Mouse (Mus musculus) thymus, adult 2 months (tissue): ENCODE data around the gene Ftsj1. TPM values are rescaled to one million over a fixed set of nuclear protein-coding genes. Genes with fewer than 3 reads are reported as not detected.

Source experiments
- DNase-seq: peaks from one replicate; pipeline ENCODE4 v3.0.0; 2021
- H3K27ac ChIP-seq: fragments of 200-500 bp; 2 replicates; pipeline ENCODE4 v1.5.1; 2012; ENCODE audit warnings: low read length, control low read depth; ENCODE audit not compliant: control insufficient read depth, insufficient read depth
- H3K27me3 ChIP-seq: fragments of 200-500 bp; 2 replicates; pipeline ENCODE4 v1.6.1; 2012; ENCODE audit warnings: mild to moderate bottlenecking, low read length, moderate library complexity, mixed read lengths; ENCODE audit not compliant: control insufficient read depth, insufficient read depth
- H3K36me3 ChIP-seq: fragments of 200-500 bp; 2 replicates; pipeline ENCODE4 v1.6.1; 2012; ENCODE audit warnings: mild to moderate bottlenecking, low read length, moderate library complexity; ENCODE audit not compliant: control insufficient read depth, insufficient read depth
- H3K4me1 ChIP-seq: fragments of 200-500 bp; replicated peaks from 2 replicates; pipeline ENCODE4 v1.6.1; 2012; ENCODE audit warnings: low read length; ENCODE audit not compliant: control insufficient read depth, insufficient read depth
- H3K4me3 ChIP-seq: fragments of 200-500 bp; 2 replicates; pipeline ENCODE4 v1.5.1; 2012; ENCODE audit warnings: mild to moderate bottlenecking, low read length, control low read depth, moderate library complexity; ENCODE audit not compliant: control insufficient read depth, insufficient read depth
- CTCF ChIP-seq: fragments of 200-500 bp; IDR thresholded peaks from 2 replicates; pipeline ENCODE4 v1.5.1; 2012; ENCODE audit warnings: mild to moderate bottlenecking, control low read depth, low read length, moderate library complexity, borderline replicate concordance; ENCODE audit not compliant: control insufficient read depth, poor library complexity, insufficient read depth; ENCODE audit errors: extremely low read depth
- POLR2A ChIP-seq: fragments of 200-500 bp; IDR thresholded peaks from 2 replicates; pipeline ENCODE4 v1.6.1; 2012; ENCODE audit warnings: mild to moderate bottlenecking, low read length, control low read depth, moderate library complexity; ENCODE audit not compliant: control insufficient read depth, poor library complexity, insufficient read depth; ENCODE audit errors: extremely low read depth
- WGBS: fragments of 180-500 bp; shearing (Covaris S2); methylation state at CpG from one replicate; pipeline ENCODE4 v1.1.7; 2018; 5-methylcytosine and 5-hydroxymethylcytosine counted together
- polyA plus RNA-seq: library from polyadenylated mRNA; depleted of rRNA; stranded (reverse); fragments of >200 nt; gene quantifications from 2 replicates; pipeline ENCODE4 v1.2.3, GENCODE M21; 2012; rRNA removed

The Ftsj1 gene
- polyA plus RNA-seq = 50.2 and 50.9 TPM in 2 replicates

DNA sequence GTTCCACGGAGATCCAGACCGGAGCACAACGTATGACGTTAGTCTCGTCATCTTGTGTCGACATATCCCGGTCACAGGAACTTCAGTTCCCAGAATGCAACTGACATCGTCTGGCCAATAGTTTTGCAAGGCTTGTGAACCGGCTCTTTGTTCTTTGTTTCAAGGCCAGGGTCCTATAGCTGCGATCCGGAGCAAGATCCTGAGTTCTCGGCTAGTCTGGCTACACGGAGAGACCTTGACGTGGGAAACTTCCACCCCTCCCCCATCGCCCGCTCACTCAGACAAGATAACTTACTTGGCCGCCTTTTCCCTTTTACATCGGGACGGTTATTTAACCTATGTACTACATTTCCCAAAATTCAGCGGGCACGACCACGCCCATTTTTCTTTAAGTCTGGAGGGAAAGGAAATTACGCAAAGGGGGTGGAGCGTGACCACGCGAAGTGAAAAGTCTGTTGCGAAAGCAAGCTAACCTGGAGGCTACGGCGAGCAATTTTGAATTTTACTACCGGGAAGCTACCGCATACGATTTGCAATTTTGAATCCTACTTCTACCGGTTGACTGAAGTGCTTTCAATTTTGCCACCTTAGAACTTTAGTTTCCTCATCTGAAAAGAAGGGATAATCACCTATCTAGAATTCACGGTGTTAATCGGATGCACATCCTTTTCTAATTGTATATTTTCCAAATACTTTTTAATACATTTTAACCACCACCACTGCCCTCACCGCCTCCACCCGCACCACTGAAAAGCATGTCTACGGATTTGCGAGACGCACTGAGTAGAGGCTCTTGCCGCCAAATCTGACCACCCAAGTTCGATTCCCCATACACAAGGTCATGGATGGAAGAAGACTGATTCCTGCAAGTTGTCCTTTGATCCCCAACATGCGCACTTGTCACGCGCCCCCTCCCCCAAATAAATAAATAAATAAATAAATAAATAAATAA is at the start of gene Ftsj1:
Ftsj1 (minus strand) TSS at position 73 of the 952 bp plus-strand sequence.
- peak; percentile 80 for DNase-seq
- WGBS = 2% methylated on average over 45 of the region's 45 CpGs
- no peak for TF ChIP-seq CTCF
- TF ChIP-seq POLR2A = no peak
- no peaks in the 10 kb centered on the region for H3K36me3 ChIP-seq
- peak within 1 kb of the TSS; percentile 90 for H3K4me3 ChIP-seq
- H3K27ac ChIP-seq = peak within 1 kb of the TSS; percentile 71
- H3K4me1 ChIP-seq = no peaks in the 10 kb centered on the region
- no peaks in the 10 kb centered on the region for H3K27me3 ChIP-seq

DNA sequence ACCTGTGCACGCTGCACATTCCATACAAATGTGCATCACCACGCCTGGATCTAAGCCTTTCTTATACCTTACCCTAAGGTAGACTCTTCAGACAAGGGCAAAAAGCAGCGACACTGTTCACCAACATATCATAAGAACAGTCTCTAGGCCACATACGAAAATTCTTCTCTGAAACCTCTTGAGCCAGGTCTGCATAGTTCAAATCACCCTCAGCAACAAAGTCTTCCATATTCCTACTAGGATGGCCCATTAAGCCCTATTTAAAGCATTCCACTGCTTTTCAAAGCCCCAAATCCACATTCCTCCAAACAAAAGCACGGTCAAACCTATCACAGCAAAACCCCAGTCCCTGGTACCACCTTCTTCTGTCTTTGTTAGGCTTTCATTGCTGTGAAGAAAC is 36.4 kb upstream of the Ftsj1 start:
- H3K4me1 ChIP-seq = no peaks in the 10 kb centered on the region
- no peaks in the 10 kb centered on the region for H3K36me3 ChIP-seq
- WGBS = 90% methylated on average over 5 of the region's 5 CpGs
- no peak overlapping the region for H3K4me3 ChIP-seq
- no peak overlapping the region for H3K27ac ChIP-seq
- TF ChIP-seq CTCF = no peak
- no peak for TF ChIP-seq POLR2A
- no peak for DNase-seq
- H3K27me3 ChIP-seq = no peaks in the 10 kb centered on the region

DNA sequence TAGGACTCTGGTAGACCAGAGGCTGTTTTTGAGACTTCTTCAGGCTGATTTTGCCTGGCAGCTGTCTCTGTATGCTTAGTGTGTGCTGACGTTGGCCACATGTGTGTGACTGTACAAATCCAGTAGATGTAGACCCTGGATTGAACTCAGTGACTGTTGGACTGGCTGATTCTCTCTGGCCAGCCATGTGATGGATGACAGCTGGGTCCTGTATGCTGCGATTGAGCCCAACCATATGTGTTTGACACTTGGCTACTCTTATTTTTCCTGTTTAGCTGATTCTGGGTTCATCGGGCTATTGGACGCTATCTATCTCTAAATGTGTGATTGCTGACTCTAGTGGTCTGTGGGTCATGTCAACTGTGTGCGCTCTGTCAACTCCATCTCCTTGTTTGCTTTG is 21.9 kb upstream of the Ftsj1 start:
- Histone ChIP-seq H3K4me1 (no peaks in the 10 kb centered on the region), H3K4me3 (no peak overlapping the region), H3K36me3 (no peaks in the 10 kb centered on the region), H3K27me3 (no peaks in the 10 kb centered on the region; the same call in 1 of the 2 replicates), H3K27ac (no peak overlapping the region)
- 99% methylated on average over 5 of the region's 5 CpGs for WGBS
- DNase-seq = no peak
- no peak for TF ChIP-seq POLR2A
- TF ChIP-seq CTCF = no peak

- no peaks in the 10 kb centered on the region; the same call in 1 of the 2 replicates for H3K27me3 ChIP-seq
- 7% methylated on average over 10 of the region's 10 CpGs for WGBS
- no peaks in the 10 kb centered on the region for H3K36me3 ChIP-seq
- no peaks in the 10 kb centered on the region for H3K4me1 ChIP-seq
- no peak overlapping the region for H3K27ac ChIP-seq
- no peak overlapping the region for H3K4me3 ChIP-seq
- DNase-seq = no peak
- TF ChIP-seq CTCF (no peak), POLR2A (no peak)
Observed at GRCm38 (mm10) chrX:8272000-8272399, 19.8 kb upstream of the Ftsj1 start.

GRCm38 (mm10) chrX:8271083-8271820 is 19.0 kb upstream of the Ftsj1 start, which contains the start of gene Slc38a5:
Gene Slc38a5 (plus strand): TSS chrX:8271133.
- H3K27ac ChIP-seq = no peak within 1 kb of the TSS
- no peak for DNase-seq
- 2% methylated on average over 11 of the region's 15 CpGs for WGBS
- no peaks in the 10 kb centered on the region for H3K4me1 ChIP-seq
- no peaks in the 10 kb centered on the region for H3K36me3 ChIP-seq
- no peaks in the 10 kb centered on the region; the same call in 1 of the 2 replicates for H3K27me3 ChIP-seq
- no peak within 1 kb of the TSS for H3K4me3 ChIP-seq
- TF ChIP-seq POLR2A = no peak

DNA sequence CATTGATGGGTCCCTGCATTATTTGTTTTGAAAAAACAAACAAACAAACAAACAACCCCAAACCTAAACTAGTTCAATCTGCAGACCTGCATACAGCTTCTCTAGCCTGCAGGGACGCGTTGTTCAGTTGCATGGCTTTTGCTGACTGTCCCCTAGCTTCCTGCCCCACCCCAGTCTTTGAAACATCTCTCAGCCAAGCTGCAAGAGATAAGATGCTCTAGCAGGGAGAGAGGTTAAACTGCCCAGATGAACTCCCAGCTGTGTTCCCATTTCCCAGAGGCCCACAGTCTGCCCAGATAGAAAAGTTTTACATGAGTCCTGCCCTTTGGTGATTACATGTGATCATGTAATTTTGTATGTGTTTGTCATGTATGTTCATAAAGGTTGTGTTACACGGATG is 12.0 kb upstream of the Ftsj1 start:
- no peak overlapping the region for H3K4me3 ChIP-seq
- TF ChIP-seq CTCF (no peak), POLR2A (no peak)
- H3K36me3 ChIP-seq = no peaks in the 10 kb centered on the region
- H3K27ac ChIP-seq = no peak overlapping the region
- no peak for DNase-seq
- no peaks in the 10 kb centered on the region for H3K4me1 ChIP-seq
- WGBS = 89% methylated on average over 3 of the region's 3 CpGs
- H3K27me3 ChIP-seq = no peaks in the 10 kb centered on the region
